Mouse (Mus musculus) midbrain, postnatal 0 days (tissue): ENCODE measurements around the gene Hagh. TPM values are rescaled to one million over a fixed set of nuclear protein-coding genes. Genes with fewer than 3 reads are reported as not detected.

Experiments
- ATAC-seq: fragments of 200-750 bp; cut with Nextera tagmentation; 2 replicates; pipeline ENCODE4 v1.8.0; 2017; ENCODE audit warnings: moderate number of reproducible peaks, mild to moderate bottlenecking, moderate TSS enrichment, moderate library complexity; ENCODE audit not compliant: low FRiP score
- DNase-seq: peaks from one replicate; pipeline ENCODE4 v3.0.0-alpha.2; 2015; ENCODE audit warnings: low spot score
- H3K27ac ChIP-seq: fragments of 300-500 bp; sonication (generic); 2 replicates; pipeline ENCODE4 v1.5.1; 2014; ENCODE audit warnings: low read depth, mild to moderate bottlenecking, low read length, mixed read lengths
- H3K27me3 ChIP-seq: fragments of 300-500 bp; sonication (generic); 2 replicates; pipeline ENCODE4 v1.6.1; 2014; ENCODE audit warnings: low read length, control low read depth, mixed read lengths; ENCODE audit not compliant: insufficient read depth
- H3K36me3 ChIP-seq: fragments of 300-500 bp; sonication (generic); 2 replicates; pipeline ENCODE4 v1.6.1; 2014; ENCODE audit warnings: low read length, control low read depth, mixed read lengths; ENCODE audit not compliant: insufficient read depth
- H3K4me1 ChIP-seq: fragments of 300-500 bp; sonication (generic); 2 replicates; pipeline ENCODE4 v1.6.1; 2014; ENCODE audit warnings: mild to moderate bottlenecking, control low read depth, antibody characterized with exemption, low read length, mixed read lengths; ENCODE audit not compliant: insufficient read depth
- H3K4me2 ChIP-seq: fragments of 300-500 bp; sonication (generic); 2 replicates; pipeline ENCODE4 v1.6.1; 2014; ENCODE audit warnings: low read depth, mild to moderate bottlenecking, low read length, mixed read lengths; ENCODE audit not compliant: poor library complexity, severe bottlenecking
- H3K4me3 ChIP-seq: fragments of 300-500 bp; sonication (generic); 2 replicates; pipeline ENCODE4 v1.5.1; 2014; ENCODE audit warnings: low read depth, mild to moderate bottlenecking, low read length, moderate library complexity
- H3K9ac ChIP-seq: fragments of 300-500 bp; sonication (generic); replicated peaks from 2 replicates; pipeline ENCODE4 v1.6.1; 2014; ENCODE audit warnings: mild to moderate bottlenecking, low read length, moderate library complexity, mixed read lengths; ENCODE audit not compliant: poor library complexity, severe bottlenecking
- H3K9me3 ChIP-seq: fragments of 300-500 bp; sonication (generic); 2 replicates; pipeline ENCODE4 v1.6.1; 2016; ENCODE audit warnings: low read length, control low read depth
- CTCF ChIP-seq: IDR thresholded peaks from 2 replicates; pipeline ENCODE4 v1.5.1; 2016; ENCODE audit warnings: antibody characterized with exemption, mild to moderate bottlenecking
- WGBS: fragments of 180-500 bp; shearing (Covaris S2); extraction: QIAGEN DNeasy Blood & Tissue Kit; methylation state at CpG from one replicate; pipeline ENCODE4 v1.1.7; 2014; 5-methylcytosine and 5-hydroxymethylcytosine counted together
- polyA plus RNA-seq: library from polyadenylated mRNA; unstranded; fragments of >200 nt; fragmentation: Nextera tagmentation; extraction: Ambion mirVana; gene quantifications from 2 replicates; pipeline ENCODE4 v1.2.1, GENCODE M21; 2015
- total RNA-seq: library from RNA; depleted of rRNA; stranded (reverse); fragments of >200 nt; gene quantifications from 2 replicates; pipeline ENCODE4 v1.2.3, GENCODE M21; 2014

The Hagh gene
- total and polyA plus RNA-seq, 2 experiments from 2014 or later: 74.0 to 119 TPM

- ATAC-seq (no peak), DNase-seq (no peak)
- H3K4me2 ChIP-seq: no peak overlapping the region
- no peak for TF ChIP-seq CTCF
- H3K27me3 ChIP-seq: peaks cover 15% of the 10 kb centered on the region; the same call in 1 of the 2 replicates
- no peak overlapping the region for H3K27ac ChIP-seq
- H3K4me3 ChIP-seq: no peak overlapping the region
- 53% methylated on average over 9 of the region's 9 CpGs for WGBS
- no peaks in the 10 kb centered on the region for H3K9me3 ChIP-seq
- no peaks in the 10 kb centered on the region for H3K4me1 ChIP-seq
- H3K9ac ChIP-seq: no peak overlapping the region
- no peaks in the 10 kb centered on the region for H3K36me3 ChIP-seq
Measured at GRCm38 (mm10) chr17:24844525-24844924, 4.6 kb downstream of the Hagh start.

GRCm38 (mm10) chr17:24847386-24847785, 7.4 kb downstream of the Hagh start:
- 96% methylated on average over 1 of the region's 1 CpGs for WGBS
- Histone ChIP-seq H3K9ac (no peak overlapping the region), H3K4me1 (peaks cover 6% of the 10 kb centered on the region; the same call in 1 of the 2 replicates), H3K27ac (no peak overlapping the region), H3K4me2 (no peak overlapping the region), H3K27me3 (no peaks in the 10 kb centered on the region), H3K9me3 (no peaks in the 10 kb centered on the region), H3K36me3 (no peaks in the 10 kb centered on the region), H3K4me3 (no peak overlapping the region)
- no peak for ATAC-seq
- no peak for TF ChIP-seq CTCF
- no peak for DNase-seq

- no peak overlapping the region for H3K27ac ChIP-seq
- H3K36me3 ChIP-seq: peaks cover 8% of the 10 kb centered on the region; the same call in 1 of the 2 replicates
- H3K9me3 ChIP-seq: no peaks in the 10 kb centered on the region
- H3K4me2 ChIP-seq: peak overlapping the region; percentile 95
- no peaks in the 10 kb centered on the region for H3K27me3 ChIP-seq
- no peak for ATAC-seq
- no peak for DNase-seq
- no peak for TF ChIP-seq CTCF
- peak overlapping the region; percentile 84 for H3K4me3 ChIP-seq
- H3K4me1 ChIP-seq: peaks cover 6% of the 10 kb centered on the region; the same call in 1 of the 2 replicates
- H3K9ac ChIP-seq: no peak overlapping the region
Measured at GRCm38 (mm10) chr17:24848600-24849031, 8.7 kb downstream of the Hagh start.

- peaks cover 8% of the 10 kb centered on the region; the same call in 1 of the 2 replicates for H3K36me3 ChIP-seq
- DNase-seq: no peak
- no peaks in the 10 kb centered on the region for H3K9me3 ChIP-seq
- peak overlapping the region; percentile 95 for H3K4me2 ChIP-seq
- peak; percentile 67 for TF ChIP-seq CTCF
- no peaks in the 10 kb centered on the region for H3K27me3 ChIP-seq
- WGBS: 0% methylated on average over 21 of the region's 21 CpGs
- peak overlapping the region; percentile 93 for H3K27ac ChIP-seq
- H3K4me3 ChIP-seq: peak overlapping the region; percentile 84
- no peak for ATAC-seq
- peak overlapping the region; percentile 80 for H3K9ac ChIP-seq
- peaks cover 6% of the 10 kb centered on the region; the same call in 1 of the 2 replicates for H3K4me1 ChIP-seq
Measured at GRCm38 (mm10) chr17:24849733-24850064, 9.8 kb downstream of the Hagh start.

DNA sequence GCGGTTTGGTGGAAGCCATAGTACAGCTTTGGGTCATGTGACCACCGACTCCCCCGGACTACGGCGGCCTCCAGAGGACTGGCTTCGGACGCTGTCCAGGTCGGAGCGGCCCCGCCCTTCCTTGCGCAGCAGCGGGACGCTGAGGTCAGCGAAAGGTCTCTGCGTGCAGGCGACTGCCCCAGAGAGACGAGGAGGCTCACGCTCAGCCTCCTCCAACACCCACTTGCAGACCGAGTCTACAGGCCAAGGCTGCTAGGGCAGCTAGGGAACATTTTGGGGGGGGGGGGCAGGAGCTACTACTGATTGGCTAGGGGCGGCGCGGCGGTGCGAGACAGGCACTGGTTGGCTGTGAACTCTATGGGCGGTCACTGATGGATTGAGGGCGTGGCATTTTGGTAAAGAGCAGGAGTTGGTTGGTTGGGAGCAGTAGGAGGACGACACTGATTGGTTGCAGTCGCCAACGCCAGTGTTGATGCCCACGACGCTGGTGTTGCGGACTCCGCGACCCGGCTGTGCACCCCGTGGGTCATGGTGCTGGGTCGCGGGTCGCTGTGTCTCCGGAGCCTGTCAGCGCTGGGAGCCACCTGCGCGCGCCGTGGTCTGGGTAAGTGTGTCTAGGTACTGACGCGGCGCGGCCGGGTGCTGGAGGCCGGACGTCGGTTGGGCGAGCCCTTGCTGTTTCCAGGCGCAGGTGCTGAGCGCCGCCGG, 10.3 kb downstream of the Hagh start, which contains the start of gene Fahd1:
TSS of gene Fahd1 (minus strand) at position 300 of the 708 bp plus-strand sequence.
- peak within 1 kb of the TSS; percentile 95 for H3K4me2 ChIP-seq
- H3K4me3 ChIP-seq: peak within 1 kb of the TSS; percentile 84
- peaks cover 6% of the 10 kb centered on the region; the same call in 1 of the 2 replicates for H3K4me1 ChIP-seq
- ATAC-seq: peak; percentile 100
- H3K9me3 ChIP-seq: no peaks in the 10 kb centered on the region
- H3K27me3 ChIP-seq: no peaks in the 10 kb centered on the region
- H3K9ac ChIP-seq: peak within 1 kb of the TSS; percentile 80
- peak; percentile 99 for DNase-seq
- H3K27ac ChIP-seq: peak within 1 kb of the TSS; percentile 93
- peak; percentile 20; the same call in 1 of the 2 replicates for TF ChIP-seq CTCF
- peaks cover 8% of the 10 kb centered on the region; the same call in 1 of the 2 replicates for H3K36me3 ChIP-seq
- under 1% methylated on average over 58 of the region's 58 CpGs for WGBS

- 0% methylated on average over 20 of the region's 20 CpGs for WGBS
- H3K9me3 ChIP-seq: no peaks in the 10 kb centered on the region
- peak overlapping the region; percentile 83 for H3K4me2 ChIP-seq
- peaks cover 13% of the 10 kb centered on the region; the same call in 1 of the 2 replicates for H3K36me3 ChIP-seq
- H3K27me3 ChIP-seq: no peaks in the 10 kb centered on the region
- DNase-seq (no peak), ATAC-seq (no peak)
- H3K9ac ChIP-seq: peak overlapping the region; percentile 74
- H3K4me1 ChIP-seq: peaks cover 6% of the 10 kb centered on the region; the same call in 1 of the 2 replicates
- no peak for TF ChIP-seq CTCF
- H3K27ac ChIP-seq: peak overlapping the region; percentile 93
- peak overlapping the region; percentile 84 for H3K4me3 ChIP-seq
Measured at GRCm38 (mm10) chr17:24850773-24851127, 10.8 kb downstream of the Hagh start.
